Mouse (Mus musculus) MEL-GATA-1-ER (cell line): ENCODE data around the gene Gm8720.
"Not testable (repeated sequence)": the region's sequence is repeated elsewhere in the genome, so short reads cannot be mapped to it uniquely, and the experiment has no call there.

Experiments used
- DNase-seq: peaks from one replicate; pipeline ENCODE4 v3.0.0-alpha.2; 2012; ENCODE audit warnings: low read depth; ENCODE audit errors: extremely low read depth

The Gm8720 gene

GRCm38 (mm10) chr7:23067356-23067755 is at the start of gene Gm8720:
TSS of gene Gm8720 (minus strand) at chr7:23067456.
- DNase-seq: not testable (repeated sequence)

- not testable (repeated sequence) for DNase-seq
These were observed 12.0 kb downstream of the Gm8720 start, which contains the start of gene Vmn1r163 for GRCm38 (mm10) chr7:23055240-23055639. TSS of gene Vmn1r163 (plus strand) at chr7:23055540.

- DNase-seq: not testable (repeated sequence)
These were observed 47.4 kb downstream of the Gm8720 start, which contains the start of gene Gm4216 for GRCm38 (mm10) chr7:23019823-23020222. TSS of gene Gm4216 (minus strand) at chr7:23019923.
